Mouse (Mus musculus) olfactory bulb, adult 2 months (tissue): ENCODE data around the gene Ctso.

Experiments used
- CTCF ChIP-seq: fragments of 200-500 bp; IDR thresholded peaks from 2 replicates; pipeline ENCODE4 v1.5.1; 2012; ENCODE audit warnings: low read depth, mild to moderate bottlenecking, low read length, moderate library complexity; ENCODE audit not compliant: insufficient read depth
- POLR2A ChIP-seq: fragments of 200-500 bp; IDR thresholded peaks from 2 replicates; pipeline ENCODE4 v1.6.1; 2012; ENCODE audit warnings: mild to moderate bottlenecking, low read depth, low read length, moderate library complexity; ENCODE audit not compliant: insufficient read depth

DNA sequence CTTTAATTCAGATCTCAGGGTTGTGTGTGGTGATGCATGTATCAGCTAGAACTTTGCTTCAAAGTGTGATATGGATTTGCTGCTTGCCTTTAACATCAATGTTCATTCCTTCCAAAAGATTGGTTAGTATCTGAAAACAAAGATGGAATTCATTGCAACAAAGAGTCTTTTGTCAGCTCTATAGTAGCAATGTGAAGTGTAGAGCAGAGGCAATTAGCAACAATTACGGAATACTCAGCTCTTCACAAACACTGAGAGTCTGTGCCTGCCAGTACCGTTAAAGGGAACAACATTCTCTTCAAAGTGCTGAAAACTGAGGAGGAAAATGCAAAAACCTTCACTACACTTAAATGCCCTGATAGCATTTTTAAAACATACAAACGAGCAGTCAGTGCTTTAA, 12.7 kb upstream of the Ctso start:
- TF ChIP-seq CTCF = no peak
- no peak for TF ChIP-seq POLR2A
